Mouse (Mus musculus) myocyte (in vitro differentiated cells): ENCODE measurements around the gene Slc25a24.

Experiments used
- E2F4 ChIP-seq: IDR thresholded peaks from one replicate; pipeline ENCODE4 v1.6.1; 2011; ENCODE audit warnings: mild to moderate bottlenecking, control low read depth, moderate library complexity; ENCODE audit not compliant: insufficient read depth
- MAX ChIP-seq: IDR thresholded peaks from one replicate; pipeline ENCODE4 v1.6.1; 2011; ENCODE audit warnings: low read depth, mild to moderate bottlenecking, control low read depth
- MYOD1 ChIP-seq, 3 experiments: IDR thresholded peaks; one replicate each; pipeline ENCODE4 v1.6.1; 2011; ENCODE audit warnings: control low read depth in 2 of 3, low read depth in 2 of 3, mild to moderate bottlenecking in 2 of 3, moderate library complexity in 1 of 3; ENCODE audit not compliant: insufficient read length in 2 of 3, control insufficient read depth in 1 of 3
- MYOG ChIP-seq, 3 experiments: IDR thresholded peaks; one replicate each; pipeline ENCODE4 v1.6.1; 2011; ENCODE audit warnings: control low read depth in 2 of 3, low read depth in 2 of 3, mild to moderate bottlenecking in 2 of 3; ENCODE audit not compliant: insufficient read length in 2 of 3, control insufficient read depth in 1 of 3, insufficient read depth in 1 of 3
- POLR2A ChIP-seq: IDR thresholded peaks from one replicate; pipeline ENCODE4 v1.6.1; 2011; ENCODE audit warnings: low read depth, mild to moderate bottlenecking, control low read depth, moderate library complexity; ENCODE audit not compliant: insufficient read length
- POLR2AphosphoS2 ChIP-seq: IDR thresholded peaks from one replicate; pipeline ENCODE4 v1.6.1; 2011; ENCODE audit warnings: low read depth, control low read depth; ENCODE audit not compliant: insufficient read length
- REST ChIP-seq: IDR thresholded peaks from one replicate; pipeline ENCODE4 v1.6.1; 2011; ENCODE audit warnings: mild to moderate bottlenecking, control low read depth, moderate library complexity; ENCODE audit not compliant: insufficient read depth, insufficient read length
- SRF ChIP-seq: IDR thresholded peaks from one replicate; pipeline ENCODE4 v1.6.1; 2011; ENCODE audit warnings: low read depth; ENCODE audit not compliant: control insufficient read depth, insufficient read length
- TCF12 ChIP-seq: IDR thresholded peaks from one replicate; pipeline ENCODE4 v1.6.1; 2011; ENCODE audit warnings: mild to moderate bottlenecking, control low read depth; ENCODE audit not compliant: poor library complexity, insufficient read depth, severe bottlenecking
- TCF3 ChIP-seq: IDR thresholded peaks from one replicate; pipeline ENCODE4 v1.6.1; 2011; ENCODE audit warnings: low read depth, control low read depth; ENCODE audit not compliant: insufficient read length
- USF1 ChIP-seq: IDR thresholded peaks from one replicate; pipeline ENCODE4 v1.6.1; 2011; ENCODE audit warnings: low read depth, mild to moderate bottlenecking, control low read depth, moderate library complexity

- TF ChIP-seq USF1 (no peak), POLR2A (no peak), E2F4 (no peak), MAX (no peak), TCF12 (no peak), TCF3 (no peak), MYOD1 (IDR thresholded peaks at IDR 0.05; ENCODE audit: control insufficient read depth in 1 of 3, insufficient read length in 2 of 3, low read depth in 2 of 3) (no peak), SRF (no peak), MYOG (IDR thresholded peaks at IDR 0.05; ENCODE audit: control insufficient read depth in 1 of 3, insufficient read depth in 1 of 3, insufficient read length in 2 of 3, low read depth in 2 of 3) (no peak), POLR2AphosphoS2 (no peak), REST (no peak)
Observed at GRCm38 (mm10) chr3:109178705-109179104, 55.8 kb downstream of the Slc25a24 start.
